Mouse (Mus musculus) cerebellum, adult 18-20 months (tissue): ENCODE data around the gene Tinf2.
A peak's percentile ranks its signal among the peaks of the same experiment; 100 is the strongest.

Experiments
- DNase-seq, 2 experiments: peaks; one replicate each; pipeline ENCODE4 v3.0.0; 2021

The Tinf2 gene

GRCm38 (mm10) chr14:55702761-55703160 is 21.1 kb upstream of the Tinf2 start:
- DNase-seq = no peak

GRCm38 (mm10) chr14:55701131-55701530 is 19.5 kb upstream of the Tinf2 start:
- no peak for DNase-seq

GRCm38 (mm10) chr14:55697226-55697625 is 15.6 kb upstream of the Tinf2 start:
- no peak for DNase-seq

GRCm38 (mm10) chr14:55689433-55689832 is 7.8 kb upstream of the Tinf2 start:
- DNase-seq = no peak

GRCm38 (mm10) chr14:55682118-55682493 is 486 bp upstream of the Tinf2 start:
- DNase-seq = no peak

- DNase-seq = no peak
These were observed 4.0 kb downstream of the Tinf2 start for GRCm38 (mm10) chr14:55677615-55678014.

- no peak for DNase-seq
These were observed 8.9 kb downstream of the Tinf2 start for GRCm38 (mm10) chr14:55672741-55673060.

GRCm38 (mm10) chr14:55671833-55672740 is 9.5 kb downstream of the Tinf2 start, which contains the start of the genes Gmpr2 and Nedd8:
Gene Gmpr2 (plus strand): TSS chr14:55671941.
Gene Nedd8 (minus strand): TSS chr14:55672124.
- DNase-seq = peak; percentile 88 to 95

- no peak for DNase-seq
These were observed 10.2 kb downstream of the Tinf2 start for GRCm38 (mm10) chr14:55671486-55671832.

GRCm38 (mm10) chr14:55660636-55661035 is 21.0 kb downstream of the Tinf2 start:
- DNase-seq = no peak

GRCm38 (mm10) chr14:55659960-55660573 is 21.6 kb downstream of the Tinf2 start, which contains the start of gene Mdp1:
Gene Mdp1 (minus strand): TSS chr14:55660508.
- peak; percentile 80 to 84 for DNase-seq

- DNase-seq = no peak
These were observed 23.6 kb downstream of the Tinf2 start for GRCm38 (mm10) chr14:55658011-55658410.

GRCm38 (mm10) chr14:55656935-55657334 is 24.7 kb downstream of the Tinf2 start:
- no peak for DNase-seq

- DNase-seq = no peak
These were observed 30.1 kb downstream of the Tinf2 start for GRCm38 (mm10) chr14:55651528-55651927.

GRCm38 (mm10) chr14:55649884-55650283 is 31.7 kb downstream of the Tinf2 start, which contains the start of gene Tssk4:
Gene Tssk4 (plus strand): TSS chr14:55650184.
- no peak for DNase-seq

- no peak for DNase-seq
These were observed 37.2 kb downstream of the Tinf2 start for GRCm38 (mm10) chr14:55644261-55644888.

- DNase-seq = peak; percentile 78 to 90
These were observed 38.3 kb downstream of the Tinf2 start, which contains the start of gene Tm9sf1 for GRCm38 (mm10) chr14:55643060-55643907. Gene Tm9sf1 (minus strand): TSS chr14:55643806.

GRCm38 (mm10) chr14:55642679-55643059 is 39.0 kb downstream of the Tinf2 start:
- DNase-seq = no peak

GRCm38 (mm10) chr14:55641291-55641690 is 40.3 kb downstream of the Tinf2 start:
- DNase-seq = no peak

- no peak for DNase-seq
These were observed 40.8 kb downstream of the Tinf2 start for GRCm38 (mm10) chr14:55640816-55641215.

GRCm38 (mm10) chr14:55637795-55638194 is 43.8 kb downstream of the Tinf2 start, which contains the start of gene Gm49378:
Gene Gm49378 (minus strand): TSS chr14:55637895.
- DNase-seq = no peak

- peak; percentile 84 to 89 for DNase-seq
These were observed 46.1 kb downstream of the Tinf2 start, which contains the start of gene Ipo4 for GRCm38 (mm10) chr14:55635523-55636007. Gene Ipo4 (minus strand): TSS chr14:55635957.
